Mouse (Mus musculus) WW6 (cell line): Measurements from ENCODE around the gene Zranb1.

Source experiments
- DNase-seq: peaks from one replicate; pipeline ENCODE4 v3.0.0-alpha.2; 2013; ENCODE audit warnings: low read depth, low spot score

The Zranb1 gene

DNA sequence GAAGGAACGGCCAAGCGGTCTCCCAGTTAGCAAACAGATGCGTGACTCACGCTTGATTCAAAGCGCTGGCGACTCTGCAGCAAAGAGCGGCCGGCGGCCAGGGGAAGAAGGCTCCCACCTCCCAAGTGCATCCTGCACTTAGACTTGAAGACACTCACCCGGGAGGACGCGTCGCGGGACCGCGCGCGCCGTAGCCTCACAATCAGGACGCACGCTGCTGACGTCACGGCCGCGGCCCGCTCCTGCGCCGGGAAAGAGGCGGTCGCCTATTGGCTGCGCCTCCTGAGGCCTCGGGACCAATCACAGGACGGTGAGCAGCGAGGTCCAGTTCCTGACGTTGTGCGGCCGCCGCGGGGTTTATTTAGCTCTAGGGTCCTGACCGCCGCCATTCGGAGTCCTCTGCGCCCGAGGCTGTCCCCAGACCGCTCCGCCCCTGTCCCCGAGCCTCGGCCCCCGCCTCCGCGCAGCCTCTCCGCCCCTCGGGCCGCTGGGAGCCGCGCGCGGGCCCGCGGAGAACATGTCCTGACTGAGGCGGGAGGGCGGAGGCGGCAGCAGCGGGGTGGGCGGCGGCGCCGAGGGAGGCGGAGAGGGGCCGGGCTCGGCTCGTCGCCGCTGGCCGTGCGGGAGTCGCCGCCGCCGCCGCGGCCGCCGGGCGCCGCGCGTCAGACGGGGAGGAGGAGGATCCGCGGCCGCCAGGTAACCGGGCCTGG lies at the start of gene Zranb1:
Gene Zranb1, plus strand, starts transcription at position 293 of the 710 bp plus-strand sequence.
- peak; percentile 95 for DNase-seq

DNA sequence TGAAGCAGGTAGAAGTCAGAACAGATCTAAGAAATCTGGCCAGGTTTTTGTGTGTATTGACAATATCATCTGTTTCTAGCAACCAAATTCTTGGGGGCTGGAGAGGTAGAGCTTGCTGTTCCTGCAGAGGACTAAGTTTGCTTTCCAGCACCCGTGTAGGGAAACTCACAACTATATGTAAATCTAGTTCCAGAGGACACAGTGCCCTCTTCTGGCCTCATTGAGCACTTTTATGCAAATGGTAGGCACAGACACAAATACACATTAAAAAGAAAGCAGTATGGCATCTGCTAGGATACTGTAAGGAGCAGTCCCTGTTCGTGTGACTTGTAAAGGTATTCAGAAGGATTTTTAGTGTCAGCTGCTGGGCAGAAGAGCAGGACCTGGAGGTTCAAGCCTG lies 48.6 kb upstream of the Zranb1 start:
- DNase-seq, result no peak

DNA sequence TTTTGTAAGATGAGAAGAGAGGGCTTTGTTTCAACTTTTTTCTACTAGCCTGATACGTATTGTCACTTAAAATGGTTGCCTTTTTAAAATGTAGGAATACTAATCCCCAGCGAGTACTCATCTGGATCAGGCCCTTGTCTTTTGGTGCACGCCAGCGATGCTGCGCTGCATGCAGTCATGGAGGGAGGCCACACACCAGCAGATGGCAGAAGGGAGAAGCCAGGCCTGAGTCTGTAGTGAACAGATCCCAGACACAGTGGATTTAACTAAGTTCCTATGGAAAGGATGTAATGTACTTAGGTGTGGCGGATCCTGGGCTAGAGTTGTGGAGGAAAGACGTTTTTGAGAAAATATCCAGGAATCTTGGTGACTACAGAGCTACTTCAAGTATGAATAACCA lies 46.9 kb upstream of the Zranb1 start:
- no peak for DNase-seq

DNA sequence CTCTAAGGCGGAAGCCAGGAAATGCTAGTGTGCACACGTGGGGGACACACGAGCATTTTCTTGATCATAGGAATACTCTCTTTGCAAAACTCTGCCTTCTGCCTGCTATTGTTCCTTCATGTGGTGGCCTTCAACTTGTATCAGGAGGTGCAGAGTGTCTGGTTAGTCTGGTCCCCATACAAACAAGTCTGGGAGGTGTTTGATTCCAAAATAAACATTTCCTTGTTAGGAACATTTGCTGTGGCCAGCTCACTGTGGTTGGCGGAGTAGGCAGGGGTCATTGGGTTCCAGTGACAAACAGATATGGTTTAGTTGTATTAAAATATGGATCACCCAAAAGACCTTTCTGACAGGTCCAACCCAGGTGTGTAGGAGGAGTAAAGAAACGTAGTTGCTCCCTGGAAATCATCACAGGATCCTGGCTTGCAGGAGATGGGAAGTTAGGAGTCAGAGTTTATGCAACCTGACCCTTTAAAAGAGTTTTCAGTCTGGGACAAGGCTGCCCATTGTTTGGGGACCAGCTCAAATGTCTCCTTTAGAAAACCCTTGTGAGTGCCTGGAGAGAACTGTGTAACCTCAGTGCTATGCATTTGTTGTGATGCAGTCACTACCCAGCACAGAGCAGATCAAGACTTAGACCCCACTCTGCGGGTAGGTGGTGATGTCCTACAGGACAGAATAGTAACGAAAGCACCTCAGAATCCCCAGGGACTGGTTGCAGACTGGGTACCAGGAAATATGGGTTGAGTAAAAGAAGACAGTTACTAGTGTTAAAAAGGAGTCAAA lies 43.7 kb upstream of the Zranb1 start:
- DNase-seq, result no peak

DNA sequence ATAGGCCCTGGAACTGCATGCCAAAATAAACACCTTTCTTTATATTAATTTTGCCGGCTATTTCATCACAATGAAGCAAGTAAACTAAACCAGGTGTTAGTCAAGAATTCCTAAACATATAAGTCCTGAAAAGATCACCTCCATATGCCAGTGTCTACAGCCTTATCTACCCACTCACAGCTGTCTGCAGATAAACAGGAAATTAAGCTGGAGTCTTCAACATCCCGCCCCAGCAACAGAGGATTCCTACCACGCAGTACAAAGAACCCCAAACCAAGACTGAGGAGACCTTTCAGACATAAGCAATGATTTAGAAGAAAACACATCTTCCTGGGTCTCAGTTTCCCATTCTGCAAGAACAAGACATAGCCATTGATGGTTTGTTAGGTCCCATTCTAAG lies 42.9 kb upstream of the Zranb1 start:
- no peak for DNase-seq

DNA sequence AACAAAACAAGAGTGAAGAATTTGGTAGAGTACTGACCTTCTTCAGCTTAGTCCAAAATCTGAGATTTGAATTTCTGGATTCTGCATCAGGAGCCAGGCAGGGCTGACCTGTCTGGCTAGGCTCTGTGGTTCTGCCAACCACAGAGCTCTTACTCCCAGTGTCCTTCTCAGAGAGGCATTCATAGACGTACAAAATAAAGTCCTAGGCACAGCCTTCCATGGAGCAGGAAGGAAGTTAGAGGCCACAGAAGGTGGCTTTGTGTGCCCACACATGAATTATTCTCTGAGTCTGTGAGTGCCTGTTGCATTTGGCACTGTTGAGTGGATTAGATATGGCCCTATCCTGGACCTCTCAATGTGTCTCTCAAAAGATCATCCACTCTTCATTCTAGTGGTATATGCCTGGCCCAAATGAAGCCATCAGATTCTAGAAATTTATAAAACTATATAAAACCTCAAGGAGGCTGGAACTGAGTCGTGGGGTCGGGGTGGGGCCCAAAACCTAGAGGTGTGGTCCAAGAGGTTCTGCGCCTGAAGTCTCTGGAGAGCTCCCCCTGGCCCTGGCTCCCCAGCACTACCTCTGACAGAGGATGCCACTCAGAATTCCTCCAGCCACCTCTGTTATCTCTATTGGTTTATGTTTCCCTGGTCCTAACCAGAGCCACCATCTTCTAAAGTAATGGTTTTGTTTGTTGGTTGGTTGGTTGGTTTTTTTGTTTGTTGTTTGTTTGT lies 42.3 kb upstream of the Zranb1 start:
- no peak for DNase-seq

DNA sequence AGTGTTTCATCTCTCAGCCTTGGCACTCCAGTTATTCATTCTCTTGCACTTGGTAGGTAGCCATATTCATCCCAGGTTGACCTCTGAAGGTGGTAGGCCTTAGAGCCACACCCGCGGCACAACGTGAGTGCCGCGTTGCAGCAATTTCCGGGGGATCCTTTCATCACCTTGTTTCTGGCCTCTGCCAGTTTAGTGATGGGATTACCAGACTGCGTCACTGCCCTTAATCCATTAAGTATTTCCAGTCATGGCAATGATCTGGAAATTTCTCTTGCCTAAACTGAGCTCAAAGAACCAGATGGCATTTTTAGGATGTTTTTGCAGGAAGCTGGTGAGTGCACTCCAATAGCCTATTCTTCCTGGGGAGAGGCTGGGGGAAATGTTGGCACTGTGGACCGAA lies 41.3 kb upstream of the Zranb1 start:
- DNase-seq, result no peak

DNA sequence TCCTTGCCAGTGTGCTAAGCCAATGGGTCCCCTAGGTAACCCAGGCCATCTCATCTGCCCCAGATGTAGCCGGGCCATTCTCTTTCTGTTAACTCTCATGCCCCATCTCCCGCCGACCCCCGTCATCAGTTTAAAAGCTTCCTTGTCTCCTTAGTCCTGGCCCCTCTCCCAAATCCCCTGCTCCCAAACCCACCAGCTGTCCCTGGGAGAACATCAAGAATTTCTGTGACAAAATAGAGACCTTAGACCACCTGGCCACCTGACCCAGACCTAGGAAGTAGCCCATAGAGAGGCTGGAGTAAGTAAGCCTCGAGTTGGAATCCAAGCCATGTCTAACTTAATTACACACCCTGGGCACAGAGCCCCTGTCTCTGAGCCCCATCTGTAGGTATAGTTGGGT lies 40.7 kb upstream of the Zranb1 start:
- no peak for DNase-seq

DNA sequence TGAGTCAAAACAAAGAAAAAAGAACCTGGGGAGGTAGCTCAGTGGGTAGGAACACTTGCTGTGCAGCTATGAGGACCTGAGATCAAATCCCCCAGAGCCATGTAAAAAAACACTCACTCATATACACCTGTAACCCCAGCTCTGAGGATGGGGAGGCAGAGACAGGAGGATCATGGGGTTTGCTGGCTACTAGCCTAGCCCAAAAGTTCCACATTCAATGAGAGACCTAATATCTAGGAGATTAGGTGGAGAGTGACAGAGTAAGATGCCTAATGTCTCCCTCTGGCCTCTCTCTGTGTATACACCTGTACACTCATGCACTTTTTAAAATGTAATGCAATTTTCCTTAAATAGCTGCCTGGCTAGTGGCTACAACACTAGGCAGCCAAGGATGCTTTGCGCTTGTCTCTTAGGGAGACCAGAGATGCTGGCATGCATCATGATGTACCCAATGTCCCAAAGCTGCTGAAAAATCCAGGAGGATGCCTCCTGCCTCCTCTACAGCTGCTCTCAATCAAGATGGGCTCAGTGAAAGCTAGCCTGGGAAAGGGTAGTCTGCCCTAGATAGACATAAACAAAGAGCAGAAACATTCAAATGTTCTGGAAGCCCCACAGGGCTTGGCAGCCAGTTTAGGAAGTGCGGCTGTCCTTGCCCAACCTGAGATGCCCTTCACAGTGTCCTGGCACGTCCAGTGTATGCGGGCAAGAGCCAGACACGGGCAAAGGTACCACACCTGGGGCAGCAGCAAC lies 39.2 kb upstream of the Zranb1 start:
- DNase-seq, result no peak

DNA sequence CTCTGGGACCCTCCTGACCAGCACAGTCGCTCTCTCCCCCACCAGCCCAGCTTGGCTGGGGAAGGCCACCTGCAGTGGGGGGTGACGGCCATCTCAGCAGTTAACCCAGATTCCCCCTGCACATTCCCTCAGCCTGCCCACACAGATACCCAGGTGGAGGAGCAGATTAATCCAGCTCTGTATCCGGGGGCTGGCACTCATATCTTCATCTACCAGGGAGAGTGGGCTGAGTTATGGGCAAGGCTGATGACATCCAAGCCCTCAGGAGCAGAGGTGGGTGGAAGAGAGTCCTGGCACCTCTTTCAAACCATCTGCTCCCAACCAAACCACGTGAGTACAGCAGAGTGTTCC lies 38.7 kb upstream of the Zranb1 start:
- no peak for DNase-seq

DNA sequence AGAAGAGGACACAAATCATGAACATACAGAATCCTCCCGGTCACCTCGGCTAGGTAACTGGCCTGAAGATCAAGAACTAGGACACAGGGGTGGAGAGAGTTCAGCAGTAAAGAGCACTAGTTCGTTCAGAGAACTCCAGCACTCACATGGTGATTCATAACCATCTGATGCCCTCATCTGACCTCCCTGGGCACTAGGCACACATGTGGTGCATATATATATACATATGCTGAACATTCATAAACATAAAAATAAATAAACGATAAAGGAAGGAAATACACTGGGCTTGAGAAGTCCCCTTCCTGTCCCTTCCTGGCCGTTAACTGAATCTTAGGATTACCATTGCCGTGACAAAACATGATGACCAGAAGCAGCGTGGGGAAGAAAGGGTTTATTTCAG lies 38.1 kb upstream of the Zranb1 start:
- DNase-seq, result no peak

DNA sequence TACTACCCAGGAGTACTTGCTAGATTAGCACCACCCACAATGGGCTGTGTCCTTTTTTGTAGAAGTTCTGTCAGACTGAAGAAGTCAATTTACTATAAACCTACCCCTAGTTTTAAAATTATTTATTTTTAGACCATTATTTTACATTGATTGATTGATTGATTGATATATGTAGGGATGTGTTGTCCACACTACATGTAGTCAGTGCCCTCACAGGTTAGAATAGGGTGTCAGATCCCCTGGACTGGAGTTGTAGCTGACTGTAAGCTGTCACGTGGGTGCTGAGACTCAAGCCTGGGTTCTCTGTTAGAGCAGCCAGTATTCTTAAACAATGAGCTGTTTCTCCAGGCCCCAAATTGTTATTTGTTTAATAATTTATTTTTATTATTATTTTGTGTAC lies 37.6 kb upstream of the Zranb1 start:
- DNase-seq, result no peak

DNA sequence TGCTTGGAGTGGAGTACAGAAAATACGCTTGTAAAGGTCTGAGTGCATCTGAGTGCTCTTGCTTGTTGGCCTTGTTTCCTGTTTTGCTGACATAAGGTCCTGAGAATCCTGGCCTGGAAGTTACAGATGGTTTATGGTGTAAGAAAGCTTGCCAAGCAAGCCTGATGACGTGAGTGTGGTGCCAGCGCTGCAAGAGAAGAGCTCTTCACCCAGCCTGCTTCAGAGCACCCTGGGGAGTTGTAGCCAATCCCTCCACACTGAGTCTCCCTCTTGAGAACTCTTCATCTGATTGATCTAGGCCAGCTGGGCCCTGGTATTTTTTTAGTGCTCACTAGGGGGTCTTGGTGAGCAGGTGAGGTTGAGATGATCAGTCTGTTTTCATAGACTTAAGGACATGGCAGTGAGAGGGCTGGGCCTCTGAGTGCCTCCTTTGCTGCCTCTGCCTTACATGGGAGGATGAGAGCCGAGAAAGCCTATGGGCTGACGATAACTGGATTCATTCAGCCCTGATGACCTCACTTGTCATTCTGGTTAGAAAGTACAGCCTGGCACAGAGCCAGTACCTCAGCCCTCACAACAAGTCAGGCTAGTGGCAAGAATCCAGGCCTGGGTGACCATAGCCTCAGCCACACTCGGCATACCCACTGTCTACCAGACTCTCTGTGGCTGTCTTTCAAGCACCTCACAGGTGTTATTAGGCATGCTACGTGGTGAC lies 35.9 kb upstream of the Zranb1 start:
- DNase-seq, result no peak

DNA sequence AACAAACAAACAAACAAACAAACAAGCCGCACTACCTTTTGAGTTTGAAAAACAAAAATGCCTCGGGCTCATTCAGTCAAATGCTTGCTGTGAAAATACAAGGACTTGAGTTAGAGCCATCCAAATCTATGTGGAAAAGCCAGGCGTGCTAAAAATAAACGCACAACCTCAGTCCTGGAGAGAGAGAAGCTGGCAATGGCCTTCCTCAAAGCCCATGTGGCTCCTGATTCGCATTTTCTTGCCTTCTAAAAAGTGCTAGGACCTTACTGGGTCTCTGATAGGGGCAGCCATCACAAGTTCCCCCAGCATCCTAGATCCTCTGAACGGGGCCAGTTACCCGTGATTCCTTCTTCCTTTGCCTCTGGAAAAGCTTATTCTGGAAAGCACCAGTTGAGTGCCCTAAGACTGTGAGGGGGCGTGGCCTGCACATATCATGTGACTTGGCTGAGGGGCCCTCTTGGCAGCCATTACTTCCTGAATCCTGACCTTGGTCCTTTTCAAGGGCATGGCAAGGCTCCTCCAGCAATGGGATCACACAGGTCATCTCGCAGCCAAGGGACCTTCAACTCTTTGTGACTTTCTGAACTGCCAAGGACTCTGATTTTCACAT lies 34.6 kb upstream of the Zranb1 start:
- DNase-seq, result peak; percentile 52

DNA sequence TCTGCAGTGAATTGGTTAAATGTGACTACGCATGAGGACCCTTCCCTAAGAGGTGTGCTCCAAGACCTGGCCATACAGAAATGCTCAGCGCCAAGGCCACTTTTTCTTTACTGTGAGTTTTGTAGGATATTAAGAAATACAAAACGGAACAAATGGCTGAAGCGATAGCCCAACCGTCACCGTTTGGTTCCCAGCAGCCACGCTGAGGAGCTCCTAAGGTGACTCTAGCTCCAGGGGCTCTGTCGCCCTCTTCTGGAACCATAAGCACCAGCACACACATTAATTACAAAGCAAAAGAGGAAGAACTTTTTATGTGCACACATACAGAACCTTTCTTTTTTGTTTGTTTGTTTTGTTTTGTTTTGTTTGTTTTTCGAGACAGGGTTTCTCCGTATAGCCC lies 33.7 kb upstream of the Zranb1 start:
- peak; percentile 42 for DNase-seq

DNA sequence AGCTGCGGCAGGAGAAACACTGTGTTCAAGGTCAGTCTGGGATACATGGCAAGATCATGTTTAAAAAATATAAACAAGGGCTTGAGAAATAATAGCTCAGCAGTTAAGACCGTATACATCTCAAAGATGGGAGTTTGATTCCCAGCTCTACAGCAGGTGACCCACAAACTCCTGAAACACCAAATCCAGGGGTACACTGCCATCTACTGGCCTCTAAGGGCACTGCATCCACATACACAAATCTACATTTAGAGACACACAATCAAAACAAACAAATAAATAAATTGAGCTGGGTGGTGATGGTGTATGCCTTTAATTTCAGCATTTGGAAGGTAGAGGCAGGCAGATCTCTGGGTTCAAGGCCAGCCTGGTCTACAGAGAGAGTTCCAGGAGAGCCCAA lies 32.7 kb upstream of the Zranb1 start:
- peak; percentile 33 for DNase-seq

DNA sequence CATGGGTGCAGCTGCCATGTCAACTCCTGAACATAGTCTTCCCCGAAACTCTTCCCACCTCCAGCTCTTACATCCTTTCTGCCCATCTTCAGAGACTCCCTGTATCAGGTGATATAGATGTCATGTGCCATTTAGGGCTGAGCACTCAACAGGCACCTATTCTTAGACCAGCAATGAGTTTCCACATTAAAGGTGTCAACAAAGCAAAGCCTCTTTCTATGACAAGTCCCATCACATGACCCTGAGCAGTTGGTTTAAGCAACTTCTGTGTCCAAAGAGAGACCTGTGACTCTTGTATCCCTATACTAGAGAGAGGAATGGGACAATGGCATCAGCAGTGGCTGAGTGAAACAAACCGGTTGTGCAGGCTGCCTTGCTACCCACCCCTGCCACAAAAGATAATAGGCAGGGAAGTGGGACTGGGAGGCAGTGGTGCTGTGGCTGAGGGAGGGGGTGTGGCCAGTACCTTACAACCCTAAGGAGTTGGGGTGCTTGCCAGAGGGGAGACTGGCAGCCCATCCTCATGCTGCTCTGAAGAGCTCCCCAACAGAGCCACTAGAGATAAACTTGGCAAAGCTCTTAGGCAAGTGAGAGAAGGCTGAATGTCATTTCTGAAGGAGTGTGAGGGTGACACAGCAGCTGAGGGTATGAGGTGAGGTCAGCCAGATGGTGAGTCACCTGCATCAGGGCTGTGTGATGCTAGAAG lies 30.0 kb upstream of the Zranb1 start:
- DNase-seq, result no peak

DNA sequence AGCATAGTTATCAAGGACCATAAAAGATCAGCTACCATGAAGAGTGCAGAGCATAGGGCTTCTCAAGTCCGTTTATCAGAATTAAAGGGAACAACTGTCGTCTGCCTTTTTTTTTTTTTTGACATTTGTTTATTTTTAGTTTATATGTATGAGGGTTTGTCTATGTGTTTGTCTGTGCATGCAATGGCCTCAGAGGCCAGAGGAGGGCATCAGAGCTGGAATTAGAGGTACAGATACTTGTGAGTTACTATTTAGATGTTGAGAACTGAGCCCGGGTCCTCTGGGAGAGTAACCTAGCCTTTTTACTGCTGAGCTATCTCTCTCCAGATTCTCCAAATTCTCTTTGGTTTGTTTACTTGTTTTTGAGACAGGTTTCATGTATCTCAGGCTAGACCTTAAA lies 27.1 kb upstream of the Zranb1 start:
- DNase-seq, result no peak

DNA sequence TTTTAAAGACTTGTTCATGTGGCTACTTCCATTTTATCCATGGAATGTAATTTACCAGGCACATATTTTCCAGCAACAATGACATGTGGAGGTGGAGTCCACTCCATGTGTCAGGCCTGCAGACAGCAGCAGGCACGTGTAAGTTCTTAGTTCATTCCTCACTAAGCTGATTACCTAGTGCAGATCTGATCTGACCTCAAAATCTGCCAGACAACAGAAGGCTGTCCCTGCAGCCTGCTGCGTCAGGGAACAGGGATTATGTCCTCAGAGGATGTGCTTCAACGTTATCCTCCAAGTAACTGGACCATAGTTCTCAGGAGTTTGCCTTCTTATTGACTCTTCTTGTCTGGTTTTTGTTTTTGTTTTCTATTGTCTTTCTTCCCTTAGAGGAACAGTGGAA lies 9.0 kb upstream of the Zranb1 start:
- no peak for DNase-seq

DNA sequence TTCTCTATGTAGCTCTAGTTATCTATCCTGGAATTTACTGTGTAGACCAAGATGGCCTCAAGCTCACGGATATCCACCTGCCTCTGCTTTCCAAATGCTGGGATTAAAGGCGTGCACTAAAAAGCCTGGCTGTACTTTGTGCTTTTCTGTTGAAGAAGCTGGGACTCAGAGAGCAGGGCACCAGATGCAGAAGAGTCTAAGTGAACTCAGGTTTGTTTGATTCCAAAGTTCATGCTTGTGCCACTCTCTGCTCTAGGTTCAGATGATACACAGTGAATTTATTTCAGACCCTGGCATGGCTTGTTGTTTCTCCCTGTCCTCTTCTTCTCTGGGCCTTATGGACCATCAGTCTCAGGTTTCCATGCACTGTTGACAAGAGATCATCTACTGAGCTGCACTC lies 5.7 kb upstream of the Zranb1 start:
- no peak for DNase-seq
